Mouse (Mus musculus): ENCODE results near the gene Arhgef33.

The Arhgef33 gene

DNA sequence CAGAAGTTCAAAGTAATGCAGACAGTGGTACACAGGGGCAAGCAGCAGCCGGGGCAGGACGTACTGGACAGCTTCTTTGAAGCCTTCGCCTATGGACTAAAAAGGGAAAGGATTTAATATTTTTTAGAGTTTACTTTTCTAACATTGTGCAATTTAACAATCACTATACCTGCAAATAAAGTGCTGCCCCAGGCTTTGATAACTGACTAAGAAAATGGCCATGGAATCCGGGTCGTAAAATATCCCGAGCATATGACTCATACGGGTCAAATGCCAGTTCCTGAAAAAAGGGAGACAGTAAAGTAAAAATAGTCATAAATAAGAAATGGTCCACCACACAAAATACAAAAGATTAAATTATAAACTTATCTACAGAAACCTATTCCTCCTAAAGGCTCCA, 138.2 kb downstream of the Arhgef33 start:
- DNase-seq (ENCODE audit: low read depth, low spot score), result no peak

DNA sequence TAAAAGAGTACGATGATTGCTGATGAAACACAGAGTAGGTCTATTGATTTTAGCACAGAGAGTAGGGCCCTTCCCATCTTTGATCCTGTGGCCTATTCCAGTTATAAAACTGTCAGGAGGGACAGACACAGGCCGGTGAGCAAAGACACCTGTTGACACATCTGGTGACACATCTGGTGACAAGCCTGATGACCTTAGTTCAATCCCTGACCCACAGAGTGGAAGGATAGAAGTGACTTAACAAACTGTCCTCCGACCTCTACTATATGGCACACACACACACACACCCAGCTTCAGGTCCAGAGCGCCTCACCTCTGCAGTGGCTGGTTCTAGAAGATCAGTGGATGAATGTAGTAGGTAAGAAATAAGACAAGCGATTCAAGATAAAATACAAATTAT, 139.3 kb downstream of the Arhgef33 start:
- DNase-seq (ENCODE audit: low read depth, low spot score), result no peak

Data from mesoderm, embryonic 11.5 days (tissue).